Mouse (Mus musculus) bone marrow macrophage, adult 2 months (primary cell): Measurements from ENCODE around the gene Chchd3.

ENCODE experiments used
- CTCF ChIP-seq: IDR thresholded peaks from 2 replicates; pipeline ENCODE4 v1.5.1; 2012; ENCODE audit warnings: low read depth, mild to moderate bottlenecking, low read length, moderate library complexity
- POLR2A ChIP-seq: IDR thresholded peaks from 2 replicates; pipeline ENCODE4 v1.6.1; 2012; ENCODE audit warnings: mild to moderate bottlenecking, low read depth, low read length, borderline replicate concordance

GRCm38 (mm10) chr6:32996597-32996996 is 63.5 kb downstream of the Chchd3 start:
- no peak for TF ChIP-seq POLR2A
- no peak for TF ChIP-seq CTCF
